Mouse (Mus musculus): ENCODE data around the gene Bcl2.

Gene Bcl2

GRCm38 (mm10) chr1:106591180-106591774, 122.8 kb downstream of the Bcl2 start:
- in situ Hi-C loops (cut with MboI, MseI) = no loop called here

GRCm38 (mm10) chr1:106589141-106589540, 124.9 kb downstream of the Bcl2 start:
- in situ Hi-C loops (cut with MboI, MseI) = no loop called here

- in situ Hi-C loops (cut with MboI, MseI) = no loop called here
These were observed 126.1 kb downstream of the Bcl2 start for GRCm38 (mm10) chr1:106587866-106588470.

- in situ Hi-C loops (cut with MboI, MseI) = no loop called here
These were observed 127.3 kb downstream of the Bcl2 start for GRCm38 (mm10) chr1:106586761-106587160.

DNA sequence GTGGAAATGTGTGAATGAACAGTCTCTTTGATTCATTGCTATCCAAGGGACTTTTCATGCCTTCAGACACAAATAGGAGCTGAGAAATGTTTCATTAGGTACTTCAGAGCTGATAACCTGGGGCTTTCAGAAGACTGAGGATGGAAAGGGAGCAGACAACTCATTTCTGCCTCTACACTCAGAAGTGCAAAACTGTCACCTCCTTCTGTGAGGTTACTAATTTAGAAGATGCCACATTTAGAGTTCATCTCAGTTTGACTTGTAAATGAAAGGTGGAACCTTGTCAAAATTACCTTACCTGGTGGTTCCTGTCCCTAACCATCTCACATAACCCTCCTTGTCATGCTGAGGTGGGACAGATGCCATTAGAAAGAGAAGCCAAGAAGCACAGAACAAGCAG, 128.7 kb downstream of the Bcl2 start:
- in situ Hi-C loops (cut with MboI, MseI) = no loop called here

DNA sequence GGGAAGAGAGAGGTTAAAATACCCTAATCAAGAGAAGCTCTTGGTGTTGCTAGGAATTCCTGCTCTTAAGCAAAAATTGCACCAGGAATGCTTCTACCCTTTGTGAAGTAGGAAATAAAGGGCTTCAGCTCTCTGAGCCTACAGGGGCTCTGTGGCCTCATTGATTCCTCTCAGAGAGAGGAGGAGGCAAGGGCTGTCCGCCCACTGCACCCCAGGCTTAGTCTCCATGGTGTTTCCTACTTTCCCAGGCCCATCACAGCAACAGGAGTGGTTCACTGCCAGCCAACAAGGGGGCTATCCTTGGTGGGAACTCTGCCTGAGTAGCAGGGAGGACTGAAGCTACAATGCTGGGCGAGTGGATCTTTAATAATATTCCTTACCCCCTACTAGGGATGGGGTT, 129.2 kb downstream of the Bcl2 start:
- in situ Hi-C loops (cut with MboI, MseI) = no loop called here

- in situ Hi-C loops (cut with MboI, MseI) = no loop called here
These were observed 129.8 kb downstream of the Bcl2 start for GRCm38 (mm10) chr1:106584273-106584672.

DNA sequence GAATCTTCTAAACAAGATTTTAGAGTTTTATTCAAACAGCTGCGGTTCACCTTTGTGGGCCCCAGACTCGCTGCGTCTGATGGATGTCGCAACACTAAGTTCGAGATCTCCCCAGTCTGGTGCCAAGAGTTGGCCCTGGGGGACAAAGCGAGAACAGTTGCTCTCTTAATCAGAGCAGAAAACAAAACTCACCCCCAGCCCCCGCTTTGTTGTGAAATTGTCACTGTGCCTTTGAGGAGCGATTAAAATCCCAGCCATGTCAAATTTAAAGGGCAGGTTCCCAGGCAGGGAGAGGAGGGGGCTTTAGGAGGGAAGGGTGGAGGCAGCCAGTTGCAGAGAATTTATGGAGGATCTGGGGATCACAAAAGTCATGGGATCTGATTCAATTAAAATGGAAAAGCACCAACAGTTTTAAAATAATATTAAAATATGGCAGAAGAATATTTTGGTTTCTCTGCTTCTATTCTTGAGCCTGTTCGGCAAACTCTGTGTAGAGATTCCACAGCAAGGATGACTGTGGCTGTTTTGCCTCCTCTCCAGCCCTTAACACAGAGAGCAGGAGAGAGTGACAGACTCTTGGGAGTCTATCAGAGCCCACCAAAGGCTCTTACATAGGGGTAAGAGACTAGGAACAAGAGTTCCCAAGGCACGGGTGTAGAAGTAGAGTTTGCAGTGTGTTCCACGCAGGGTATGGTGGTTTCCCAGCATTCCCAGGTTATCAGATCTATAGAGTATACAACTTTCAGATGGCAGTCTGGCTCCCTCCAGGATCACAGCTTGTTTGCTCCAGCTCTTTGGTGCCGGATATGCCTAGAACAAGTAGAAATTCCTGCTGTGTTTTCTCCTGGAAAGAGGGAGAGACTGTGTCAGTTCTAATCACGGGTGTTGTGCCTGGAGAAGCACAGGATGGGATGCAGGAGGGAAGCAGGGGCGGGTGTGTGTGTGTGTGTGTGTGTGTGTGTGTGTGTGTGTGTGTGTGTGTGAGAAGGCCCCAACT, 130.5 kb downstream of the Bcl2 start:
- in situ Hi-C loops (cut with MboI, MseI) = no loop called here

DNA sequence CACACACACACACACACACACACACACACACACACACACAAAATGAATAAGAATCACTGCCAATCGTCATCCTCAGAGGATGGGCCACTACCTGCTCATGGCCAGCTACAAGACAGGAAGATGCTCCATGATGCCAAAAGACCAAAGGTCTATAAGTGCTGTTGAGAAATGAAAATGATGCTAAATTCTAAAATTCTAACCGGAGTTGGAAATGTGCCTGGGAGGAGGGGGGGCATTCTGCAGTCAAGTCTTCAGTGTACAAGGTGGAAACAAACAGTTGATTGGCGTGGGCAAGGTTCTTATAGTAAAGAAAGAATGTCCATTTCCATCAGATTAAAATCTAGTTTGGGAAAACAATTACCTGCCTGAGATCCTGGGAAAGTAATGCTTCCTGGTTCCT, 131.3 kb downstream of the Bcl2 start:
- in situ Hi-C loops (cut with MboI, MseI) = no loop called here

GRCm38 (mm10) chr1:106581812-106582211, 132.3 kb downstream of the Bcl2 start:
- in situ Hi-C loops (cut with MboI, MseI) = no loop called here

GRCm38 (mm10) chr1:106579768-106580167, 134.3 kb downstream of the Bcl2 start:
- in situ Hi-C loops (cut with MboI, MseI) = no loop called here

GRCm38 (mm10) chr1:106572506-106572905, 141.6 kb downstream of the Bcl2 start:
- in situ Hi-C loops (cut with MboI, MseI) = no loop called here

DNA sequence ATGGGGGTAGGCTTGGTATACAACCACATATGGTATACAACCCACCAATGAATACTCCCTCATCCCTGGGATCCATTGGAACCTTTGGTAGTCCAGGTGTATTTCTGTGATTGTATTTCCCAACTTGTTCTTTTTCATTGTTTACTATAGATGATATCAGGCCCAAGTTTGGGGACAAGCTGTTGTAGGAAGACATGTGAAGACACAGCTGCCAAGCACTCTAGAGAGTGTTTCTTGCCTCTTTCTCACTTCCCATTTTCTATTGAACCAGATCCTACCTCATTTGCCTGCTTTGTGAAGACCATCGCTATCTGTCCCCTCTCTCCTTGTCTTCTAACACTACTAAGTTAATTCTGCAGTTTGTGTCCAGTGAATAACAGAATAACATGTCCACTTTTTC, 143.2 kb downstream of the Bcl2 start:
- in situ Hi-C loops (cut with MboI, MseI) = no loop called here

DNA sequence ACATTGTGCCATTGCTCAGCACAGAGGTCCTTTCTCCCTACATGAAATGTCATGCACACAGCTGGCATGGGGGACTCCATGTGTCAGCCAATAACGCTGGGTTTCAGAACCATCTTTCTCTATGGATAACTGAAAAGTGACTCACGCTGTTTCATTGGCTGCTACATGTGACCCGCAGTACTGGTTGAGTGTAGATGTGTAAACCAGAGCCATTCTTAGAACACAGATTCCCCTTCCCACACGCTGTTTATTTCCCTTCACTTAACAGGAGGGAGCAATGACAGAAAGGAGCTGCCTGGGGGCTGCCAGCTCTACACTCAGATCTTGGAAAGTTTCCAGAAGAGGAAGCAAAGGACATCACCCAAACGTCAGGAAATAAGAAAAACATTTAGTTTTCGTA, 143.7 kb downstream of the Bcl2 start:
- in situ Hi-C loops (cut with MboI, MseI) = no loop called here

DNA sequence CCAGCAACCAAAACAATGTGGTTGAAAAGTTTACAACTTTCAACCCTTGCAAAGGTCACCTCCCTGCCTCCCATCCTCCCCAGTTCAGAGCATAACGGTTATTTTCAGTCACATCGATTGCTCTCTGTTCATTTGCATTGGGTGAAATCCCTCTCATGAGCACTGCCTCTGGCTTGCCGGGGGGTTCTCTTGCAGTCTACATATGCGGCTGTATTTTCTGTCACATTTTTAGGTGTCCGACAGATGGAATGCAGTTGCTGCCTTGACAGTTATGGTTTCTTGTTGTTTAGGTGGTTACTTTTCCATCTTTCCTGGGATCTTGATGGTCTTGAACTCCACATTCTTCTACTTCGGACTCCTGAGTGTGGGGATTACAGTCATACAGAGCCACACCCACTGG, 144.4 kb downstream of the Bcl2 start:
- in situ Hi-C loops (cut with MboI, MseI) = loop anchor here (5.0 kb wide), 1 partner anchor 47 kb away; no protein-coding TSS in a partner anchor

- in situ Hi-C loops (cut with MboI, MseI) = loop anchor here (5.0 kb wide), 1 partner anchor 47 kb away; no protein-coding TSS in a partner anchor
These were observed 145.2 kb downstream of the Bcl2 start for GRCm38 (mm10) chr1:106568868-106569267.

- in situ Hi-C loops (cut with MboI, MseI) = loop anchor here (5.0 kb wide), 1 partner anchor 45 kb away; no protein-coding TSS in a partner anchor
These were observed 146.6 kb downstream of the Bcl2 start for GRCm38 (mm10) chr1:106567506-106567905.

- in situ Hi-C loops (cut with MboI, MseI) = loop anchor here (5.0 kb wide), 1 partner anchor 44 kb away; no protein-coding TSS in a partner anchor
These were observed 147.7 kb downstream of the Bcl2 start for GRCm38 (mm10) chr1:106566120-106567086.

GRCm38 (mm10) chr1:106565238-106565637, 148.8 kb downstream of the Bcl2 start:
- in situ Hi-C loops (cut with MboI, MseI) = loop anchor here (5.0 kb wide), 1 partner anchor 43 kb away; no protein-coding TSS in a partner anchor

DNA sequence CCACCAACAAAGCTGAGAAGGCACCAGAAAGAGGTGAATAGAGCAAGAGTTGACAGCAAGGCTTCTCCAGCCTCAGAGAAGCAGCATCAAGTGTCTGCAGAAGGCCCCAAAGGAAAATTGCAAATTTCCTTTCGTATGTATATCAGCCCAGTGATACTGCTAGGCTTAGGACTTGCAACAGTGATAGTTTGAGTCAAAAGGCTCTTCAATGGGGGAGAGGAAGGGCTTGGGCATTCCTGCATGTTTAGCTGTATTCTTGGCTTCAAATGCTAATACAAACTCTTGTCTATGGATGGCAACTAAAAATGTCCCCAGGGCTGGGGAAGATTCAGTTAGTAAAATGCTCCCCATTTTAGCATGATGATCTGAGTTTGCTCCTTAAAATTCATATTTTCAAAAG, 149.6 kb downstream of the Bcl2 start:
- in situ Hi-C loops (cut with MboI, MseI) = loop anchor here (5.0 kb wide), 2 partner anchors 53 to 148 kb away; partner anchors contain the start of gene Bcl2

GRCm38 (mm10) chr1:106562751-106563150, 151.3 kb downstream of the Bcl2 start:
- in situ Hi-C loops (cut with MboI, MseI) = loop anchor here (5.0 kb wide), 2 partner anchors 55 to 150 kb away; partner anchors contain the start of gene Bcl2
